Mouse (Mus musculus): ENCODE data around the gene Atp13a3. TPM values are rescaled to one million over a fixed set of nuclear protein-coding genes. Genes with fewer than 3 reads are reported as not detected.
"Not testable (repeated sequence)": the region's sequence is repeated elsewhere in the genome, so short reads cannot be mapped to it uniquely, and the experiment has no call there.

The Atp13a3 gene
- polyA plus RNA-seq (2015; fragmentation: Nextera tagmentation; extraction: Ambion mirVana), result 12.4 and 13.5 TPM in 2 replicates

DNA sequence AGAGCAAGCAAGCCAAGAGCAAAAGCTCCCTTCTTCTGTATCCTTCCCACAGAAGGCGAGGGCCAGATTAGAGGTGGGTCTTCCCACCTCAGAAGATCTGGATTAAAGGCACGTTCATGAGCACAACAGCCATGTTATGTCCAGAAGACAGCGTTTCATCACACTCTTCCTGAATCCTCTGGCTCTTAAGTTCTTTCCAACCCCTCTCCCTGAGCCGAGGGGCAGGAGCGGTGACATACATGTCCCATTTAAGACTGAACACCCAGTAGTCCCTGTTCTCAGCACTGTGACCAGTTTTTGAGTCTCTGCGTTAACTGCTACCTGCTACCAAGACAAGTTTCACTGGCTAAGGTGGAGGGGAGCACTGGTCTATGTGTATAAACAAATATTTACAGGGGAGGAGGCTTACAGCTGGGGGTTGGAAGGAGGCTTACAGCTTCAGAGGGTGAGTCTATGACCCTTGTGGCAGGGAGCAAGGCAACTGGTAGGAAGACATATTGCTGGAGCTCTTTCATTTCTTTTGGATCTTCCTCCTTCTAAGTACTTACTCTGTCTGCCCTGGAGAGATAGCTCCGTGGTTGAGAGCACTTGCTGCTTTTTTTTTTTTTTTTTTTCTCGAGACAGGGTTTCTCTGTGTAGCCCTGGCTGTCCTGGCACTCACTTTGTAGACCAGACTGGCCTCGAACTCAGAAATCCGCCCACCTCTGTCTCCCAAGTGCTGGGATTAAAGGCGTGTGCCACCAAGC is at the start of gene Atp13a3:
Atp13a3 (minus strand) TSS at position 51 of the 746 bp plus-strand sequence.
- ATAC-seq (ENCODE audit: borderline replicate concordance, extremely low read depth, low FRiP score, low TSS enrichment), result no peak
- Histone ChIP-seq H3K27ac (no peak within 1 kb of the TSS), H3K9ac (no peak within 1 kb of the TSS), H3K9me3 (no peaks in the 10 kb centered on the region), H3K27me3 (no peaks in the 10 kb centered on the region), H3K36me3 (no peaks in the 10 kb centered on the region), H3K4me1 (no peaks in the 10 kb centered on the region), H3K4me2 (no peak within 1 kb of the TSS), H3K4me3 (no peak within 1 kb of the TSS)
- WGBS, result 71% methylated on average over 11 of the region's 11 CpGs

GRCm38 (mm10) chr16:30453213-30453975 is 47.6 kb upstream of the Atp13a3 start:
- no peaks in the 10 kb centered on the region for H3K4me1 ChIP-seq
- ATAC-seq (ENCODE audit: borderline replicate concordance, extremely low read depth, low FRiP score, low TSS enrichment), result no peak
- H3K27ac ChIP-seq, result no peak overlapping the region
- H3K9me3 ChIP-seq, result no peaks in the 10 kb centered on the region
- no peak overlapping the region for H3K4me2 ChIP-seq
- no peaks in the 10 kb centered on the region for H3K36me3 ChIP-seq
- no peaks in the 10 kb centered on the region for H3K27me3 ChIP-seq
- H3K4me3 ChIP-seq, result no peak overlapping the region
- WGBS, result 46% methylated on average over 5 of the region's 5 CpGs
- H3K9ac ChIP-seq, result no peak overlapping the region

- H3K27ac ChIP-seq; H3K4me2 ChIP-seq; H3K9ac ChIP-seq; H3K4me1 ChIP-seq; H3K27me3 ChIP-seq; H3K36me3 ChIP-seq; H3K4me3 ChIP-seq; ATAC-seq (ENCODE audit: borderline replicate concordance, extremely low read depth, low FRiP score, low TSS enrichment); H3K9me3 ChIP-seq: not testable (repeated sequence)
- WGBS, result 76% methylated on average over 2 of the region's 2 CpGs
These were observed 45.4 kb upstream of the Atp13a3 start for GRCm38 (mm10) chr16:30451174-30451573.

DNA sequence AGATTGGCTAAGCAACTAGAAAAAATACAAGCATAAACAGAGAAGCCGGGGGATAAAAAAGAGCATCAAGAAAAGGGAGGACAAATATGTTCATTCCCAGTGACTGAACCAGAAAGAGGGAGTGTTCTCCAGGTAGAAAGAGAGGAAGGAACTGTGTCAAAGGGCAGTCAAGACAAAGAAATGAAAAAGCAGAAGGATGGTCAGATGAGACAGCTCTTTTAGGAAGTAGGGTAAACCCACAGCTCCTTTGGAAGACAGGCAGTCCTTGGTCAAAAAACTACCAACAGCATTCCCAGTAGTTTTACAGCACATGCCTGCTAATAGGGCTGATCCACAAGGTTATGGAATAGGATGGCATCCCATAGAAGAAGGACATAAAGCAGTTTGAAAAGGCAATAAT is 43.2 kb upstream of the Atp13a3 start:
- H3K9me3 ChIP-seq, result no peaks in the 10 kb centered on the region
- H3K36me3 ChIP-seq, result no peaks in the 10 kb centered on the region
- no peak for ATAC-seq (ENCODE audit: borderline replicate concordance, extremely low read depth, low FRiP score, low TSS enrichment)
- WGBS, result 77% methylated on average over 1 of the region's 1 CpGs
- no peak overlapping the region for H3K4me2 ChIP-seq
- no peak overlapping the region for H3K9ac ChIP-seq
- no peak overlapping the region for H3K4me3 ChIP-seq
- H3K27ac ChIP-seq, result no peak overlapping the region
- H3K27me3 ChIP-seq, result no peaks in the 10 kb centered on the region
- H3K4me1 ChIP-seq, result no peaks in the 10 kb centered on the region

DNA sequence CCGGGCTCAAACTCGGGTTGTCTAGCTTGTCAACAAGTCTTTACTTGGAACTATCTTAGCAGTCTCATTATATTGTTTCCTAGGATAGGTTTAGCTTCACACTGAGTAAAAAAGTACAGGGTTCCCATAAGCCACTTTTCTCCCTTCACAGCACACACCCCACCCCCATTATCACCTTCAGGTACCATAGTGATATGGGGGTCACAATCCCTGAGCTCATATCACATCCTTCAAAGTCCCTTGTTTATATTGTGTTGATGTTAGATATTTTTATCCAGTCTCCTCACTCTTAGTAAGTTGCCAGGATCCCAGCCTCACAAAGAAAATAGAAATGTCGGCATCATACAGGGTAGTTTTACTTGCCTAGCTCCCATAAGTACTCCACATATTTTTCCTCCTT is 42.4 kb upstream of the Atp13a3 start:
- no peaks in the 10 kb centered on the region for H3K36me3 ChIP-seq
- no peaks in the 10 kb centered on the region for H3K9me3 ChIP-seq
- no peak for ATAC-seq (ENCODE audit: borderline replicate concordance, extremely low read depth, low FRiP score, low TSS enrichment)
- no peak overlapping the region for H3K4me2 ChIP-seq
- no peak overlapping the region for H3K27ac ChIP-seq
- H3K4me1 ChIP-seq, result no peaks in the 10 kb centered on the region
- H3K27me3 ChIP-seq, result no peaks in the 10 kb centered on the region
- no peak overlapping the region for H3K9ac ChIP-seq
- no peak overlapping the region for H3K4me3 ChIP-seq
- WGBS, result 73% methylated on average over 3 of the region's 3 CpGs

GRCm38 (mm10) chr16:30447642-30448041 is 41.9 kb upstream of the Atp13a3 start:
- Histone ChIP-seq H3K9ac (no peak overlapping the region), H3K9me3 (no peaks in the 10 kb centered on the region), H3K27ac (no peak overlapping the region), H3K4me1 (no peaks in the 10 kb centered on the region), H3K36me3 (no peaks in the 10 kb centered on the region), H3K4me3 (no peak overlapping the region), H3K4me2 (no peak overlapping the region), H3K27me3 (no peaks in the 10 kb centered on the region)
- ATAC-seq (ENCODE audit: borderline replicate concordance, extremely low read depth, low FRiP score, low TSS enrichment), result no peak
- 55% methylated on average over 4 of the region's 4 CpGs for WGBS

- Histone ChIP-seq H3K36me3 (no peaks in the 10 kb centered on the region), H3K9ac (no peak overlapping the region), H3K27me3 (no peaks in the 10 kb centered on the region), H3K4me1 (no peaks in the 10 kb centered on the region), H3K4me3 (no peak overlapping the region), H3K9me3 (no peaks in the 10 kb centered on the region), H3K27ac (no peak overlapping the region), H3K4me2 (no peak overlapping the region)
- 41% methylated on average over 8 of the region's 8 CpGs for WGBS
- ATAC-seq (ENCODE audit: borderline replicate concordance, extremely low read depth, low FRiP score, low TSS enrichment), result no peak
These were observed 37.6 kb upstream of the Atp13a3 start for GRCm38 (mm10) chr16:30443411-30443810.

- no peak overlapping the region for H3K9ac ChIP-seq
- H3K4me3 ChIP-seq, result no peak overlapping the region
- H3K36me3 ChIP-seq, result no peaks in the 10 kb centered on the region
- no peak overlapping the region for H3K27ac ChIP-seq
- no peak overlapping the region for H3K4me2 ChIP-seq
- no peak for ATAC-seq (ENCODE audit: borderline replicate concordance, extremely low read depth, low FRiP score, low TSS enrichment)
- H3K27me3 ChIP-seq, result no peaks in the 10 kb centered on the region
- 70% methylated on average over 2 of the region's 2 CpGs for WGBS
- no peaks in the 10 kb centered on the region for H3K9me3 ChIP-seq
- no peaks in the 10 kb centered on the region for H3K4me1 ChIP-seq
These were observed 36.7 kb upstream of the Atp13a3 start for GRCm38 (mm10) chr16:30442451-30442850.

DNA sequence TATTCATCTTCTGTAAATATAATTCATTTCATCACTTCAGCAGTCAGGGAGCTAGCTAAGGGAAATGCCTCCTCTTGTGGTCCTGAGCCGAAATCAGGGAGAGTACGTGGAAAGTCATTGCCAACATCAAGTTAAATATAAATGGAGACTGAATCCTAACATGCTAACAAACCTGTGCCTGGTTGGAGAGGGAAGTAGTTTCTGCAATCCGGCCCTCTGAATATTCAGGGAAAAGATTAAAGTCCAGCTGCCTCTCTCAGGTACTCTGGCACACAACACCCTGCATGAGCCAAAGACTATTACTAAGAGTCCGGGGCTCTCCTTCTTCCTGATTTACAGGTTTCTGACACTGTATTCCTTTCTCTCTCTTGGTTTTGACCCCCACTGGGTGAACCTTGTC is 35.6 kb upstream of the Atp13a3 start:
- 81% methylated on average over 4 of the region's 4 CpGs for WGBS
- H3K9me3 ChIP-seq, result no peaks in the 10 kb centered on the region
- no peaks in the 10 kb centered on the region for H3K27me3 ChIP-seq
- no peak overlapping the region for H3K9ac ChIP-seq
- no peak for ATAC-seq (ENCODE audit: borderline replicate concordance, extremely low read depth, low FRiP score, low TSS enrichment)
- no peaks in the 10 kb centered on the region for H3K4me1 ChIP-seq
- no peak overlapping the region for H3K4me2 ChIP-seq
- H3K36me3 ChIP-seq, result no peaks in the 10 kb centered on the region
- H3K4me3 ChIP-seq, result no peak overlapping the region
- H3K27ac ChIP-seq, result no peak overlapping the region

DNA sequence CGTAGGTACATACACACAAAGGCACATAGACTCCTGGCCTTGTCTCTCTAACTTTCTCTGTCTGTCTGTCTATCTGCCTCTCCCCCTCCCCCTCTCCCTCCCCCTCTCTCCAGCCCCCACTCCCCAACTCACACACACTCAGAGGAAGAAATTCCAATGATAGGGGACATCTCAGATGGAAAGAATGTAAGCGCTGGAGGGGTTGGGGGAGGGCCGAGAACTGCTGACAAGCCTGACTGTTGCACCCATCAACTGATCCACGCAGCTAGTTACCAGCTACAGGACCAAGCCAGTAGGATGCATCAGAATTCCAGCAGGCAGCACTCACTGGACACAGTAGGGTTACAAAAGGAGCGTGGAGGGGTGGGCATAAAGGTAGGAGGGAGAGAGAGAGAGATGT is 34.1 kb upstream of the Atp13a3 start:
- no peak overlapping the region for H3K9ac ChIP-seq
- H3K9me3 ChIP-seq, result no peaks in the 10 kb centered on the region
- no peak overlapping the region for H3K4me2 ChIP-seq
- 52% methylated on average over 5 of the region's 5 CpGs for WGBS
- ATAC-seq (ENCODE audit: borderline replicate concordance, extremely low read depth, low FRiP score, low TSS enrichment), result no peak
- peaks cover 5% of the 10 kb centered on the region for H3K4me1 ChIP-seq
- H3K36me3 ChIP-seq, result no peaks in the 10 kb centered on the region
- H3K4me3 ChIP-seq, result no peak overlapping the region
- H3K27me3 ChIP-seq, result no peaks in the 10 kb centered on the region
- H3K27ac ChIP-seq, result no peak overlapping the region

GRCm38 (mm10) chr16:30439411-30439810 is 33.6 kb upstream of the Atp13a3 start:
- Histone ChIP-seq H3K36me3 (no peaks in the 10 kb centered on the region), H3K4me1 (peaks cover 5% of the 10 kb centered on the region), H3K4me3 (no peak overlapping the region), H3K27ac (no peak overlapping the region), H3K4me2 (no peak overlapping the region), H3K9me3 (no peaks in the 10 kb centered on the region), H3K27me3 (no peaks in the 10 kb centered on the region), H3K9ac (no peak overlapping the region)
- ATAC-seq (ENCODE audit: borderline replicate concordance, extremely low read depth, low FRiP score, low TSS enrichment), result no peak
- WGBS, result 64% methylated on average over 6 of the region's 6 CpGs

- H3K36me3 ChIP-seq, result no peaks in the 10 kb centered on the region
- 85% methylated on average over 7 of the region's 7 CpGs for WGBS
- H3K4me2 ChIP-seq, result no peak overlapping the region
- peaks cover 5% of the 10 kb centered on the region for H3K4me1 ChIP-seq
- no peaks in the 10 kb centered on the region for H3K27me3 ChIP-seq
- H3K4me3 ChIP-seq, result no peak overlapping the region
- H3K27ac ChIP-seq, result no peak overlapping the region
- no peak for ATAC-seq (ENCODE audit: borderline replicate concordance, extremely low read depth, low FRiP score, low TSS enrichment)
- H3K9ac ChIP-seq, result no peak overlapping the region
- H3K9me3 ChIP-seq, result no peaks in the 10 kb centered on the region
These were observed 30.5 kb upstream of the Atp13a3 start for GRCm38 (mm10) chr16:30436276-30436675.

All from lung, embryonic 15.5 days (tissue).